Mouse (Mus musculus): Measurements from ENCODE around the gene Ciart.

GRCm38 (mm10) chr3:95891211-95892065, 9.4 kb upstream of the Ciart start, which contains the start of gene BC028528:
- no peak for TF ChIP-seq CTCF (IDR thresholded peaks at IDR 0.05; ENCODE audit: low read depth, low read length)
- TF ChIP-seq POLR2A (IDR thresholded peaks at IDR 0.05; ENCODE audit: borderline replicate concordance, low read depth, low read length): no peak
